Mouse (Mus musculus): ENCODE measurements around the gene Fam120a. TPM values are rescaled to one million over a fixed set of nuclear protein-coding genes. Genes with fewer than 3 reads are reported as not detected.

Fam120a gene
- polyA plus RNA-seq (2012; rRNA removed) = 82.0 and 83.2 TPM in 2 replicates

- DNase-seq (ENCODE audit: low read depth) = no peak
Observed at GRCm38 (mm10) chr13:48967956-48968749, at the start of gene Fam120a. Gene Fam120a (minus strand): TSS chr13:48968017.

DNA sequence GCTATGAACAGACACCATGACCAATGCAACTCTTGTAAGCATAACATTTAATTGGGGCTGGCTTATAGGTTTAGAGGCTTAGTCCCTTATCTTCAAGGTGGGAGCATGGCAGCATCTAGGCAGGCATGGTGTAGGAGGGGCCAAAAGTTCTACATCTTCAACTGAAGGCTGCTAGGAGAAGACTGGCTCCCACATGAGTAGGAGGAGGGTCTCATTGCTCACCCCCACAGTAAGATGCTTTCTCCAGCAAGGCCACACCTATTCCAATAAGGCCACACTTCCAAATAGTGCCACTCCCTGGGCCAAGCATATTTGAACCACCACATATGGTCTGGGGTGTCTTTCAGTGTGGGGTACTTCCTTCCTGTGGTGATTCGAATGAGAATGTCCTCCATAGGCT lies 49.6 kb upstream of the Fam120a start:
- no peak for DNase-seq (ENCODE audit: low read depth)

GRCm38 (mm10) chr13:49016311-49016761 lies 48.5 kb upstream of the Fam120a start:
- no peak for DNase-seq (ENCODE audit: low read depth)

DNA sequence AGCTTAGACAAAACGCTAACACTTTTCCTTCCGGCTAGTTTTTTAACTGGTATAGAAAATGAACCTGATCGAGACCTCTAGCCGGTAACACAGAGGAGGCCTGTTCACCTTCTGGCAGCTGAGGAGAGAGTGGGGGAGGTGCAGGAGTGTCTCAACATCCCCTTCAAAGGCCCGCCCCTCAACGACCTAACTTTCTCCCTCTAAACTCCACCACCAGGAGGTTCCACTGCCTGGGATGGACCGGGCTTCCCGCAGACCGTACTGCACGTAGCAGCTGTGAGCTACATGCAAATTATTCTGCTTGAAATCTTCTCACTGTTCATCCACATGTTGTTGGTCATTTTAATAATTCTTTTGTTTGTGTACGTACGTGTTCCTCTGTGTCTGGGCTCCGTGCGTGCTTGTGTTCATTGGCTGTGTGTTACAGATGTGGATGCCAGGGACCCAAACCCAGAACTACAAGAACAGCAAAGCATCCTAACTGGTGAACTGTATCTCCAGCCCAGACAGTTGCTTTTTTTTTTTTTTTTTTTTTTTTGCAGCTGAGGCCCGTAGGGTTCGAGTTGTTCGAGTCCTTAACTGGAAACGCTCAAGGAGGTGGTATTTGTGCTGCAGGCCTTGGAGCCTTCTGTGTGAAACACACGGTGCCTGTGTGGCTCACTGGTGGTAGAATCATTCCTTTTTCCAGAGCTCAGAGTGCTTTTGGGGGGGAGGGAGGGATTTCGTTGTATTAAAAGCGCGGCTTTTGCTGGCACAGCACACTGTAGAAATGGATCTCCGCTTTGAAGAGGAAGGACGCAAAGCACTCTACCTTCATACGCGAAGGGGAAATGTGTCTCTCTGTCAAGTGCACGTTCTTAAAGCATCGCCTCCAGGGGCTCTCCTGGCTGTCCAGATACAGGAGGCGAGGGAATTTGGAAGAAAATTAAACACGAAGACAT lies 47.8 kb upstream of the Fam120a start:
- no peak for DNase-seq (ENCODE audit: low read depth)

DNA sequence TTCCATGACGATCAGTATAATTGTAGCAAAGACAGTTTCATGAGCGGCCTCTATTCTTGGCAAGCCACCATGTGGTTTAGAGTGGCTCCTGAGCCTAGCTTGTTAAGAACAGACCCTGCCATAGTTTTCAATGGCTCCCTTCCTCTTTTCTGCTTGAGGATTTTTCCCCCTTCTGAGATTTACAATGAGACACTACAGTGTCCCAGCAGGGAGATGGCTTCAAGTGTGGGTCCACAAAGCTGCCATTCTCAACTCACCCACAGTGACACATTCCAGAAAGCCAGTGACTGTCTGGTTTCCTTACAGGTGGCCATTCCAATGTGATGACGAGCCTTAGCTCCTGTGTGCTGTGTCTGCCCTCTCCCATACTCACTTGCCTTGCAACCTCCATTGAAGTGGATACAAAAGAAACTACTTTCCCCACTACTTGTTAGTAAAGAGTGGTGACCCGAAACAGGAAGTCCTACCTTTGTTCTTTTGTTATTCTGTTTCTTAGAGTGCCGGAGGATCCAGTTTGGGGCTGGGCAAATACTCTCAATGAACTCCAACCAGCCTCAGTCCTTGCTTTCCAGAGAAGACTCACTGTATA lies 45.5 kb upstream of the Fam120a start:
- no peak for DNase-seq (ENCODE audit: low read depth)

DNA sequence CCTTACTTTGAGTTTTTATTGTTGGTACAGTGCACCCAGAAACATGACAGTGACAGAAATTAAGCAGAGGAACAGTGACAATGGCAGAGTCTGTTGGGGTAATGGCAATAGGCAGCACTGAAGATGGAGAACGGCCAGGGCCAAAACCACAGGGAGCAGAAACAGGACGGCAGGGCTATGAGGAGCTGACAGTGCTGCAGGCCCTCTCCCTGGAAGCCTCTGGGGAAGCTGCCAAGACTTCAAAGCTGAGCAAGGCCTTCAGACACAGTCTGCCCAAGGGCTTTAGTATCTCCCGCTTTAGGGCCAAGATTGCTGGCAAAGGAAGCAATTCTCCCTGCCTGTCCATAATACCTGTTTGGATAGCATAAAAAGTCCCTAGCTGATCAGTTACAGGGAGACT lies 33.9 kb upstream of the Fam120a start:
- no peak for DNase-seq (ENCODE audit: low read depth)

DNA sequence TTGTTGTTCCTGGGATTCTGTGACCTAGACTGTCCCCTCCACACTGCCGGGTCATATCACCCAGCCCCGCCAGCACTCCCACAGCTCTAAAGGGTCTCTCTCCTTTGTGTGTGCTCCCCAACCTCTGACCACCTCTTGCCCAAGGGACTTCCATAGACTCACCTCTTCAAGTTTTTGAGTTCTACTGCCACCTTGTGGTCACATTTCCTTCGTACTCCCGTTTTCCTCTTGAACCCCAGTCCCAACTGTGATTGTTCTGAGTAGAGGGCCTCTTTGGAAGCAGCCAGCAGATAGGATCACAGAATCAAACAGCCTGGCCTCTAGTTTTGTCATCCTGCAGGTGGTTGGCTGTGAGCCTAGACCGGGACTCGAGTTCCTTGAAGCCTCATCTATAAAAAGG lies 30.8 kb upstream of the Fam120a start:
- DNase-seq (ENCODE audit: low read depth) = no peak

DNA sequence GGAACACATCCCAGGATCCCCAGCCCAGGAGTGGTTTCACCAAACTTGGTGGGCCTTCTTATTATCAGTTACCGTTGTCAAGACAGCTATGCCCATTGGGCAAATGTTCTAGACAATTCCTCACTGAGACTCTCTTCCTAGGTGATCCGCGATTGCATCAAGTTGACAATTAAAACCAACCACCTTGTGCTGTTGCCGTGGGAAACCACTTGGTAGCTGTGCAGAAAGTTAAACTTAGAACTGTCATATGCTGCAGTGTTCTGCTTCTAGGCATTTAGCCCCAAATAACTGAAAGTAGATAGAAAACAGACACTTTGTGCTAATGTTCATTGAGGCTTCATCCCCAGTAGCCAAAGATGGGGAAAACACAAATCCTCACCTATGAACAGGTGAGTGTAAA lies 28.9 kb upstream of the Fam120a start:
- DNase-seq (ENCODE audit: low read depth) = no peak

GRCm38 (mm10) chr13:48994903-48995302 lies 27.1 kb upstream of the Fam120a start:
- DNase-seq (ENCODE audit: low read depth) = no peak

DNA sequence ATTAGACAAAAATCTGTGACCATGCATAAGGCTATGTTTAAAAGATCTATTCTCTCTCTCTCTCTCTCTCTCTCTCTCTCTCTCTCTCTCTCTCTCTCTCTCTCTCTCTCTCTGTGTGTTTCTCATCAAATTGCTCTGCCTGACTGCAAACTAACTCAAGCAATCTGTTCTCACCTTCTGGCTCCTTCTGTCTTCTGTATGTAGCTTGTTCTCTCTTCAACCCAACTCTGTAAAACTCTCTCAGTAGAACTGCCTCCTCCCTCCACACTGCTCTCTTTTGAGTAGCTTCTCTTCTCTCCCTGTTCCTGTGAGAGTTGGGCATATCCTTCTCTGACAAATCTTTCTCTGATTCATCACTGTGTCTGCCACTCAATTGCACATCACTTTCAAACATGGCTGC lies 25.1 kb upstream of the Fam120a start:
- no peak for DNase-seq (ENCODE audit: low read depth)

GRCm38 (mm10) chr13:48990138-48990537 lies 22.3 kb upstream of the Fam120a start:
- DNase-seq (ENCODE audit: low read depth) = no peak

- no peak for DNase-seq (ENCODE audit: low read depth)
Observed at GRCm38 (mm10) chr13:48982482-48983098, 14.8 kb upstream of the Fam120a start.

GRCm38 (mm10) chr13:48979069-48979468 lies 11.3 kb upstream of the Fam120a start:
- no peak for DNase-seq (ENCODE audit: low read depth)

DNA sequence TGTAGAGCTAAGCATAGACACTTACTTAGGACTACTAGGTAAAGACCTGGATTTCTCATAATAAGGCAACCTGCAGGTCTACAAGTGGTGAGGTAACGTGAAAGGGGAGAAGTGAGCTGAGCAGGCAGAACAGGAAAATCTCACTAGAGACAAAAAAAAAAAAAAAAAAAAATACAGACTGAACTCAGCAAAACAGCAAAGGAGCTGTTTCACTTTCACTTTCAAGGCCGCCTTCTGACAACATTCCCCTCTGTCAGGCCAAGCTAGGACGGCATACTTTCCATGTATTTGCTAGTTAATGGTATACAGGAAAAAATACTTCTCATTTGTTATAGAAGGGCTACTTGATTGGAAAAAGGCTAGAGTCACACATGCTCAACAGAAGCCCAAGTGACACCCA lies 10.0 kb upstream of the Fam120a start:
- no peak for DNase-seq (ENCODE audit: low read depth)

- no peak for DNase-seq (ENCODE audit: low read depth)
Observed at GRCm38 (mm10) chr13:48974699-48975098, 6.9 kb upstream of the Fam120a start.

- DNase-seq (ENCODE audit: low read depth) = no peak
Observed at GRCm38 (mm10) chr13:48974266-48974665, 6.4 kb upstream of the Fam120a start.

- DNase-seq (ENCODE audit: low read depth) = no peak
Observed at GRCm38 (mm10) chr13:48973231-48973630, 5.4 kb upstream of the Fam120a start.

DNA sequence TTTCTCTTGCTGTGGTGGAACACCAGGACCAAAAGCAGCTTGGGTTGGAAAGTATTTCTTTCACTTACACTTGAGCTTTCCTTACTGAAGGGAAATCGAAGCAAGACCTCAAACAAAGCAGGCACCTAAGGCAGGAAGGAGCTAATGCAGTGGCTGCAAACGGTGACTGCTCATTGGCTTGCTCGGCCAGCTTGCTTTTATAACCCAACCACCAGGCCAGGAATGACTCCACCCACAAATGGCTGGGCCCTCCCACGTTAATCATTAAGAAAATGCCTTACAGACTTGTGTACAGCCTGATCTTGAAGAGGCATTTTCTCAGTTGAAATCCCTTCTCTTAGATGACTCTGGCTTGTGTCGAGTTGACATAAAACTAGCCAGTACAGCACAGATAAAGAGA lies 3.2 kb upstream of the Fam120a start:
- no peak for DNase-seq (ENCODE audit: low read depth)

DNA sequence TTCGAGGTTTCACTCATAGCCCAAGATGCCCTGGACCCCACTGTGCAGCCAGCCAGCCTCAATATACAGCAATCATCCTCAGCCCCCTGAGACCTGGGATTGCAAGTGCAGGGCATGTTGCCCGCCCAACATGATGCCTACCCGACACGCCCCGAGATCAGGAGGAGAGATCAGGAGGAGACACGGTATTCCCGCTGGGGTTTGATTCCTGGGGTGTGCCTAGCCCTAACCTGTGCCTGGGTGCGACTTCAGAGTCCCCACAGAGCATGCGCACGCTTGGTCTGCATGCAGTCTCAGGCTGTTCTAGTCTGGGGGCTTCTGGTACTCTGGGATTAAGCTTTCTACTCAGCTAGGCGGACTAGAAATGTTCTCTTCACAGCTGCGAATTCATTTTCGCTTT lies 2.7 kb upstream of the Fam120a start:
- DNase-seq (ENCODE audit: low read depth) = no peak

- no peak for DNase-seq (ENCODE audit: low read depth)
Observed at GRCm38 (mm10) chr13:48968750-48969088, 902 bp upstream of the Fam120a start.

DNA sequence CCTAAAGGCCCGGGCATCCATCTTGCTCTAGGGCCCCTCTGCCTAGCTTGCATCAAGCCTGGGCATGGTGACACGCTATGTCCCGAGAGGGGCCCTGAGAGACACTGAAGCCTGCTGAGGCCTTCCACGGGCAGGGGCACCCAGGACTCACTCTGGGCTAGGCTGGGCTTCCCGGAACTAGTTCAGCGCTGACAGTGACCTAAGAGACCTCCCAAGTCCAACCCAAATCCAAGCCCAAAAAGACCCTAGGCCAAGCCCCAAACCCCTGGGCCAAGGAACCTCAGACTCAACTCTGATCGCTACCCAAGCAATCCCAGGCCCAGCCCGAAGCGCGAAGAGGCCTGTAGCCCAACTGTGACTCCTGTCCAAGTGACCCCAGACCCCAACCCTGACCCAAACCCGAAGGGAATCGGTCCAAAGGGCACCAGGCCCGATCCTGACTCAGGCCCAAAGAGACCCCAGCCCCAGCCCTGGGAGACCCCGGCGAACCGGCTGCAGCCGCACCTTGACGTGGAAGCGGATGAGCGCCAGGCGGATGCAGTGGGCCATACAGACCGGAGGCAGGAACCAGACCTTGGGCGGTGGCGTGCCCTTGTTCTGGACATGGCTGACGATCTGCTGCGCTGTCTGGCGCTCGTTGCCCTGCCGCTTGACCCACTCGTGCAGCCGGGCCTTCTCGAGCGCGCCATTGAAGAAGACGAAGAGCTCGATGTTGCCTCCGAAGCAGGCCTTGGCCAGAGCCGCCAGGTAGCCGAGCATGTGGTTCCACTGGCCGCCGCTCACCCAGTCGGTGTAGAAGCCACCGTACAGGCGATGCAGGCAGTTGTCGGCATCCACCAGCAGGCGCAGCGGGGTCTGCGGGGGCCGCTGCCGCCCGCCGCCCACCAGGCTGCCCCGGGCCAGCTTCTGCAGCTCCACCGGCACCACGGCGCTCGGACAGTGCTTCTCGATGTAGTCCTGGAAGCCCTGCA lies 681 bp downstream of the Fam120a start:
- DNase-seq (ENCODE audit: low read depth) = no peak

Measured in gonadal fat pad, adult 2 months (tissue).